ENCODE assay signal across 9 mouse cellular contexts in the genomic region with DNA sequence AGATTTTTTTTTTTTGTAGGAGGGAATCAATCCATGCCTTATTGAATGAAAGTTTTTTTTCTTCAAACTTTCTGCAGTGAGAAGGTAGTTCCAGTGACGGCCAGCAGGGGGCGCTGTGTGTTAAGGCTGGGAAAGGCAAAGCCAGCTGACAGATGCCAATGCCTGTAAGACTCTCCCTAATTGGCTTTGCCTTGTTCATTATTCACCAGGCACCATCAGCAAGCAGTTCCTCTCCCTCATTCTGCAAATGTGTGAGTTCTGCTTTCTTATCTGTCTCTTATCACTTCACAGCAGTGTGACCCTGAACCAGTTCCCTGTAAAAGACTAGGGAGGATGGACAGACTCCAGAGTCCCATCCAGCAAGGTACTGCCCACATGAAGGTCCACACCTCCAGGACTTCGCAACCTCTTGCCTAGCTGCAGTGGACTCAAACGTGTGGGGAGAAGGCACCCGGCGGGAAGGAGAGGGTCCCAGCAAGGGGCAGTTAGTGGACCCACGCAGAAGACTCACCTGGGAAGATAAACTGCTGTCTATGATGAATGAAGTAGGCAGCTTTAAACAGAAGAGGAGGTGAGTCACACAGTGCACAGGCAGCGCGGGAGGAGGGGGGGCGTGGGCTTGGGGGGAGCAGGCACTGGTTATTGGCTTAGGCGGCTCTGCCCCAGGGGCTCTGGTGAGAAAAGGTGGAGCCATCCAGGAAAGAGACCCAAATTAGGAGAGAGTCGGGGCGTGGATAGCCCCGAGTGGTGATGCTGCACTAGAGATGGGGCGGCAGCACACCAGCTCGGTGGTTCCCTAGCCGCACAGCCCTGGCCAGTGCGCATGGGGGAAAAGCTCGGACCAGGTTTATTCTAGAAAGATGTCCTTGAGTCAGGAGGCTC. TPM values are rescaled to one million over a fixed set of nuclear protein-coding genes. Genes with fewer than 3 reads are reported as not detected.
DNase-seq lines count a peak whose midpoint lies in the region; ATAC-seq and TF ChIP-seq lines count a peak whose summit lies in the region.
"Had no signal": no experiment of that assay in that cellular context is flagged by ENCODE, and none has a peak within 500 bp of the region (broad histone marks: within the 10 kb centered on the region; RNA-seq: fewer than 3 reads in every experiment).

No protein-coding gene starts in this region.

- H3K4me3 ChIP-seq in embryonic facial prominence, embryonic 12.5 days = no peak overlapping the region
- H3K4me3 ChIP-seq in kidney, postnatal 0 days (replicated peaks; ENCODE audit: low read depth, low read length) = no peak overlapping the region
- H3K4me3 ChIP-seq in liver, adult 2 months (ENCODE audit: insufficient read depth, low read depth, low read length) = no peak overlapping the region
- H3K4me3 ChIP-seq in stomach, postnatal 0 days (ENCODE audit: low read depth, low read length) = no peak overlapping the region
- H3K4me3 ChIP-seq: embryonic facial prominence, embryonic 13.5 days had no signal

- peaks cover 23% of the 10 kb centered on the region for H3K36me3 ChIP-seq in embryonic facial prominence, embryonic 12.5 days
- peaks cover 13% of the 10 kb centered on the region; the same call in 1 of the 2 replicates for H3K36me3 ChIP-seq in kidney, postnatal 0 days (ENCODE audit: insufficient read depth, low read length)
- H3K36me3 ChIP-seq in liver, adult 2 months (ENCODE audit: control insufficient read depth, insufficient read depth, low read length) = no peaks in the 10 kb centered on the region
- peaks cover 5% of the 10 kb centered on the region; the same call in 1 of the 2 replicates for H3K36me3 ChIP-seq in stomach, postnatal 0 days (ENCODE audit: control insufficient read depth, insufficient read depth, low read length)

- no peak for TF ChIP-seq EP300 in stomach, postnatal 0 days (optimal IDR thresholded peaks at IDR 0.05)

- no peak overlapping the region for H3K9ac ChIP-seq in embryonic facial prominence, embryonic 12.5 days
- H3K9ac ChIP-seq in kidney, postnatal 0 days (ENCODE audit: low read depth, low read length) = no peak overlapping the region
- no peak overlapping the region for H3K9ac ChIP-seq in liver, adult 2 months (ENCODE audit: low read depth, low read length)
- no peak overlapping the region for H3K9ac ChIP-seq in stomach, postnatal 0 days (ENCODE audit: low read length)
- H3K9ac ChIP-seq: embryonic facial prominence, embryonic 13.5 days had no signal

- 0 out of 2 replicates have a peak, but pooled peaks have one; percentile 32 for ATAC-seq in embryonic facial prominence, embryonic 12.5 days (ENCODE audit: insufficient number of reproducible peaks, insufficient read depth, low FRiP score, low TSS enrichment)
- no peak for ATAC-seq in kidney, postnatal 0 days (replicated peaks; ENCODE audit: low FRiP score, low read depth)
- ATAC-seq in stomach, postnatal 0 days (ENCODE audit: low FRiP score, low TSS enrichment) = peak; percentile 63

- H3K79me2 ChIP-seq in liver, adult 2 months (ENCODE audit: control insufficient read depth, insufficient read depth, low read length) = no peaks in the 10 kb centered on the region

- WGBS in embryonic facial prominence, embryonic 12.5 days = 50% methylated on average over 19 of the region's 19 CpGs
- 53% methylated on average over 19 of the region's 19 CpGs for WGBS in kidney, postnatal 0 days
- WGBS in liver, adult 2 months = 50% methylated on average over 19 of the region's 19 CpGs
- 40% methylated on average over 19 of the region's 19 CpGs for WGBS in stomach, postnatal 0 days

- no peaks in the 10 kb centered on the region for H3K27me3 ChIP-seq in embryonic facial prominence, embryonic 12.5 days
- no peaks in the 10 kb centered on the region for H3K27me3 ChIP-seq in kidney, postnatal 0 days (ENCODE audit: insufficient read depth, low read length)
- peaks cover 2% of the 10 kb centered on the region; the same call in 1 of the 2 replicates for H3K27me3 ChIP-seq in liver, adult 2 months (ENCODE audit: control insufficient read depth, insufficient read depth, low read length)
- H3K27me3 ChIP-seq in stomach, postnatal 0 days (ENCODE audit: control insufficient read depth, insufficient read depth, low read length) = no peaks in the 10 kb centered on the region
- H3K27me3 ChIP-seq: embryonic facial prominence, embryonic 13.5 days had no signal

- no peaks in the 10 kb centered on the region for H3K9me3 ChIP-seq in embryonic facial prominence, embryonic 12.5 days
- H3K9me3 ChIP-seq in kidney, postnatal 0 days (replicated peaks; ENCODE audit: low read length) = no peaks in the 10 kb centered on the region
- no peaks in the 10 kb centered on the region for H3K9me3 ChIP-seq in stomach, postnatal 0 days (ENCODE audit: control insufficient read depth, low read length)
- H3K9me3 ChIP-seq: embryonic facial prominence, embryonic 13.5 days had no signal

- H3K4me1 ChIP-seq in embryonic facial prominence, embryonic 12.5 days = no peaks in the 10 kb centered on the region
- no peaks in the 10 kb centered on the region for H3K4me1 ChIP-seq in kidney, postnatal 0 days (replicated peaks; ENCODE audit: insufficient read depth, low read length)
- H3K4me1 ChIP-seq in liver, adult 2 months (ENCODE audit: control insufficient read depth, insufficient read depth, low read length) = no peaks in the 10 kb centered on the region
- H3K4me1 ChIP-seq in stomach, postnatal 0 days (replicated peaks; ENCODE audit: control insufficient read depth, insufficient read depth) = no peaks in the 10 kb centered on the region

- TF ChIP-seq POLR2A in liver, adult 2 months (IDR thresholded peaks at IDR 0.05; ENCODE audit: extremely low read depth, insufficient read depth, low read length) = no peak

- no peak overlapping the region for H3K27ac ChIP-seq in embryonic facial prominence, embryonic 12.5 days
- no peak overlapping the region for H3K27ac ChIP-seq in kidney, postnatal 0 days
- H3K27ac ChIP-seq in liver, adult 2 months (replicated peaks; ENCODE audit: insufficient read depth, low read depth, low read length) = no peak overlapping the region
- no peak overlapping the region for H3K27ac ChIP-seq in stomach, postnatal 0 days (replicated peaks)
- H3K27ac ChIP-seq: embryonic facial prominence, embryonic 13.5 days had no signal

- no peak overlapping the region for H3K4me2 ChIP-seq in embryonic facial prominence, embryonic 12.5 days (replicated peaks)
- H3K4me2 ChIP-seq in kidney, postnatal 0 days (ENCODE audit: low read length) = no peak overlapping the region
- H3K4me2 ChIP-seq in stomach, postnatal 0 days (replicated peaks; ENCODE audit: low read depth) = no peak overlapping the region
- H3K4me2 ChIP-seq: embryonic facial prominence, embryonic 13.5 days had no signal

- peak; percentile 99 for TF ChIP-seq CTCF in kidney, postnatal 0 days (IDR thresholded peaks at IDR 0.05; ENCODE audit: low read depth)
- TF ChIP-seq CTCF in liver, adult 2 months (IDR thresholded peaks at IDR 0.05; ENCODE audit: low read depth, low read length) = peak; percentile 94
- TF ChIP-seq CTCF in stomach, postnatal 0 days (IDR thresholded peaks at IDR 0.05; ENCODE audit: low read depth) = peak; percentile 98

- peak; percentile 90 for DNase-seq in B cell, adult 2 months
- peak; percentile 91 for DNase-seq in adrenal gland, postnatal 36 days
- peak; percentile 57 to 80 for DNase-seq in heart, adult 9 months (ENCODE audit: low spot score in 2 of 2)
- DNase-seq in kidney, postnatal 0 days (ENCODE audit: low spot score) = peak; percentile 88
- peak; percentile 39 for DNase-seq in liver, adult 2 months (ENCODE audit: extremely low read depth, low read depth, low spot score)
- peak; percentile 86 for DNase-seq in neural tube, embryonic 10.5 days (ENCODE audit: extremely low spot score, low spot score)
- peak; percentile 82 for DNase-seq in stomach, postnatal 0 days (ENCODE audit: low spot score)

RNA-seq across cellular contexts. Expression of a gene that starts 46.1 kb away (rescaled TPM):
- total RNA-seq in adrenal gland, postnatal 36 days (2021) = 10 to 100 TPM; 21.6 to 27.1 TPM
- polyA plus RNA-seq in embryonic facial prominence, embryonic 12.5 days (2016; fragmentation: Nextera tagmentation; extraction: Ambion mirVana) = 7.9 and 9.0 TPM in 2 replicates
- 87.9 and 94.0 TPM in 2 replicates for polyA plus RNA-seq in kidney, postnatal 0 days (2015; fragmentation: Nextera tagmentation; extraction: Ambion mirVana)
- total RNA-seq in liver, adult 2 months (2014; rRNA removed) = 175 and 236 TPM in 2 replicates
- 1,032 and 1,086 TPM in 2 replicates for polyA plus RNA-seq in liver, adult 2 months (2012; rRNA removed)
- 412 and 435 TPM in 2 replicates for polyA plus RNA-seq in stomach, postnatal 0 days (2015; fragmentation: Nextera tagmentation; extraction: Ambion mirVana)

Comparison
In these comparisons a context has a peak if more than half of its experiments do, and no peak if none do; other contexts are left out.
1. DNase-seq: peak in every context shown above with its lines; median percentile 91 in adrenal gland, postnatal 36 days; 90 in B cell, adult 2 months; 88 in kidney, postnatal 0 days; 86 in neural tube, embryonic 10.5 days; 82 in stomach, postnatal 0 days; 68 in heart, adult 9 months; 39 in liver, adult 2 months.